In the genomic region with DNA sequence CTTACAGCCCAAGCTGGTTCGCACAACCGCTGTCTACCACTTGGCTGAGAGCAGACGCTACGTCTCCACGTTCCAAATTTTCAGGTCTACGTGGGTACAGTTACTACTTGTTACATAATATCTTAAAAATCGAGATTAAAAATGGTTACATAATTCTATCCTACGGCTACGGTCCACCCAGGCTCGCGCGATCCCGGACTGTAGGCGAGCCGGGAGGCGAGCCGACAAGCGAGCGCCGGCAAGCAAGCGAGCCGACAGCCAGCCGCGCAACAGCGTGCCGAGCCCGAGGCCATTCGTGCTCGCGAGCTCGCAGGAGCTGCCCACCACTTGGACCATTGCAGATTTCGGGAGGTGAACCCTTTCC, we compare ENCODE assay signal across 9 mouse cellular contexts. TPM values are rescaled to one million over a fixed set of nuclear protein-coding genes. Genes with fewer than 3 reads are reported as not detected.
DNase-seq lines count a peak whose midpoint lies in the region; ATAC-seq and TF ChIP-seq lines count a peak whose summit lies in the region.
"Had no signal": no experiment of that assay in that cellular context is flagged by ENCODE, and none has a peak within 500 bp of the region (broad histone marks: within the 10 kb centered on the region; RNA-seq: fewer than 3 reads in every experiment).

No protein-coding gene starts in this region.

- no peak for TF ChIP-seq CTCF in E14TG2a.4 (conservative IDR thresholded peaks at IDR 0.05; ENCODE audit: low read length)
- TF ChIP-seq CTCF in thymus, adult 2 months (IDR thresholded peaks at IDR 0.05; ENCODE audit: borderline replicate concordance, control insufficient read depth, extremely low read depth, insufficient read depth, low read length, poor library complexity) = no peak

- DNase-seq in heart, postnatal 25 days (ENCODE audit: low spot score) = no peak
- no peak for DNase-seq in liver, embryonic 13.5 days
- DNase-seq in thymus, adult 2 months = no peak
- no peak for DNase-seq in urinary bladder, postnatal 14 days (ENCODE audit: low spot score)

- peaks cover 9% of the 10 kb centered on the region for H3K9me3 ChIP-seq in heart, embryonic 11.5 days (replicated peaks; ENCODE audit: control insufficient read depth, low read length)
- H3K9me3 ChIP-seq in E14TG2a.4 (ENCODE audit: low read length) = peaks cover 73% of the 10 kb centered on the region
- peaks cover 13% of the 10 kb centered on the region; the same call in 1 of the 2 replicates for H3K9me3 ChIP-seq in forebrain, embryonic 15.5 days
- peaks cover 18% of the 10 kb centered on the region for H3K9me3 ChIP-seq in liver, embryonic 13.5 days (replicated peaks)

- 47% methylated on average over 32 of the region's 32 CpGs for WGBS in heart, embryonic 11.5 days (ENCODE audit: insufficient replicate concordance)
- 58% methylated on average over 32 of the region's 32 CpGs for WGBS in forebrain, embryonic 15.5 days
- WGBS in liver, embryonic 13.5 days (ENCODE audit: insufficient replicate concordance) = 54% methylated on average over 32 of the region's 32 CpGs
- 52% methylated on average over 32 of the region's 32 CpGs for WGBS in thymus, adult 2 months

- peaks cover 72% of the 10 kb centered on the region for H3K27me3 ChIP-seq in heart, embryonic 11.5 days (ENCODE audit: control insufficient read depth, insufficient read depth, low read length)
- H3K27me3 ChIP-seq in E14TG2a.4 (ENCODE audit: insufficient read depth, low read length) = peaks cover 93% of the 10 kb centered on the region
- H3K27me3 ChIP-seq in forebrain, embryonic 15.5 days = peaks cover 67% of the 10 kb centered on the region
- H3K27me3 ChIP-seq in liver, embryonic 13.5 days = peaks cover 84% of the 10 kb centered on the region
- H3K27me3 ChIP-seq in thymus, adult 2 months (ENCODE audit: control insufficient read depth, insufficient read depth, low read length) = no peaks in the 10 kb centered on the region; the same call in 1 of the 2 replicates
- H3K27me3 ChIP-seq: CH12.LX had no signal

- no peaks in the 10 kb centered on the region for H3K4me1 ChIP-seq in heart, embryonic 11.5 days (ENCODE audit: control insufficient read depth, insufficient read depth, low read length)
- peaks cover 8% of the 10 kb centered on the region; the same call in 1 of the 2 replicates for H3K4me1 ChIP-seq in E14TG2a.4 (replicated peaks; ENCODE audit: low read depth, low read length)
- 0 out of 2 replicates have a peak, but pooled peaks cover 3% of the 10 kb centered on the region for H3K4me1 ChIP-seq in forebrain, embryonic 15.5 days
- H3K4me1 ChIP-seq in liver, embryonic 13.5 days (replicated peaks) = peaks cover 2% of the 10 kb centered on the region; the same call in 1 of the 2 replicates
- H3K4me1 ChIP-seq in thymus, adult 2 months (replicated peaks; ENCODE audit: control insufficient read depth, insufficient read depth, low read length) = peaks cover 2% of the 10 kb centered on the region; the same call in 1 of the 2 replicates

- intact Hi-C loops in heart, postnatal 25 days (cut with DNase I) = loop anchor here (1.0 to 2.0 kb wide), 2 partner anchors 266 to 333 kb away; no protein-coding TSS in a partner anchor

- H3K27ac ChIP-seq in heart, embryonic 11.5 days (ENCODE audit: low read depth, low read length) = no peak overlapping the region
- H3K27ac ChIP-seq in forebrain, embryonic 15.5 days (replicated peaks) = no peak overlapping the region
- H3K27ac ChIP-seq in liver, embryonic 13.5 days = no peak overlapping the region
- no peak overlapping the region for H3K27ac ChIP-seq in thymus, adult 2 months (ENCODE audit: control insufficient read depth, insufficient read depth, low read length)

- no peak overlapping the region for H3K4me2 ChIP-seq in heart, embryonic 11.5 days
- peak overlapping the region; percentile 58 for H3K4me2 ChIP-seq in forebrain, embryonic 15.5 days (replicated peaks)
- no peak overlapping the region for H3K4me2 ChIP-seq in liver, embryonic 13.5 days

- no peak for TF ChIP-seq POLR2A in thymus, adult 2 months (IDR thresholded peaks at IDR 0.05; ENCODE audit: control insufficient read depth, extremely low read depth, insufficient read depth, low read length, poor library complexity)

- no peak overlapping the region for H3K4me3 ChIP-seq in heart, embryonic 11.5 days (ENCODE audit: low read depth, low read length)
- peak overlapping the region; percentile 68 for H3K4me3 ChIP-seq in E14TG2a.4 (replicated peaks; ENCODE audit: low read length)
- peak overlapping the region; percentile 42 for H3K4me3 ChIP-seq in forebrain, embryonic 15.5 days
- H3K4me3 ChIP-seq in liver, embryonic 13.5 days (replicated peaks) = no peak overlapping the region
- H3K4me3 ChIP-seq in thymus, adult 2 months (ENCODE audit: control insufficient read depth, insufficient read depth, low read length) = no peak overlapping the region

- H3K36me3 ChIP-seq in heart, embryonic 11.5 days (ENCODE audit: control insufficient read depth, insufficient read depth, low read length) = peaks cover 37% of the 10 kb centered on the region
- no peaks in the 10 kb centered on the region for H3K36me3 ChIP-seq in E14TG2a.4 (ENCODE audit: insufficient read depth, low read length)
- H3K36me3 ChIP-seq in forebrain, embryonic 15.5 days = peaks cover 7% of the 10 kb centered on the region
- H3K36me3 ChIP-seq in liver, embryonic 13.5 days = peaks cover 45% of the 10 kb centered on the region
- H3K36me3 ChIP-seq in thymus, adult 2 months (ENCODE audit: control insufficient read depth, insufficient read depth, low read length) = no peaks in the 10 kb centered on the region

- H3K9ac ChIP-seq in heart, embryonic 11.5 days (ENCODE audit: low read depth, low read length) = no peak overlapping the region
- H3K9ac ChIP-seq in forebrain, embryonic 15.5 days (replicated peaks) = 0 out of 2 replicates have a peak overlapping the region, but pooled peaks have one; percentile 13
- no peak overlapping the region for H3K9ac ChIP-seq in liver, embryonic 13.5 days

- ATAC-seq in heart, embryonic 11.5 days (replicated peaks; ENCODE audit: insufficient number of reproducible peaks, low FRiP score, low TSS enrichment) = peak; percentile 47; the same call in 1 of the 2 replicates
- ATAC-seq in forebrain, embryonic 15.5 days (replicated peaks) = peak; percentile 65
- peak; percentile 35; the same call in 1 of the 2 replicates for ATAC-seq in liver, embryonic 13.5 days (ENCODE audit: low read depth)
- ATAC-seq in CD4-positive, CD25-positive, alpha-beta regulatory T cell, adult 4 months = no peak

RNA-seq across cellular contexts. Expression of gene Grb10, which starts 13.1 kb away (rescaled TPM):
- polyA plus RNA-seq in heart, embryonic 11.5 days (2014; fragmentation: Nextera tagmentation; extraction: Ambion mirVana) = 263 and 402 TPM in 2 replicates
- 100 to 1,000 TPM; 103 to 108 TPM for total RNA-seq in heart, postnatal 25 days (2021)
- 97.9 and 99.1 TPM in 2 replicates for polyA plus RNA-seq in forebrain, embryonic 15.5 days (2015; fragmentation: Nextera tagmentation; extraction: Ambion mirVana)
- 115 and 156 TPM in 2 replicates for polyA plus RNA-seq in liver, embryonic 13.5 days (2015; fragmentation: Nextera tagmentation; extraction: Ambion mirVana)
- polyA plus RNA-seq in thymus, adult 2 months (2012; rRNA removed) = 4.7 and 5.8 TPM in 2 replicates
- under 1 TPM in 1 of 2 experiments, not detected in 1; 0.20 TPM for polyA plus RNA-seq in CD4-positive, CD25-positive, alpha-beta regulatory T cell, adult 4 months (2017; shearing (Covaris generic))

Comparison
In these comparisons a context has a peak if more than half of its experiments do, and no peak if none do; other contexts are left out.
1. H3K4me3 ChIP-seq: peak in E14TG2a.4 (single experiment) and forebrain, embryonic 15.5 days (single experiment); none in heart, embryonic 11.5 days (single experiment), liver, embryonic 13.5 days (single experiment) and thymus, adult 2 months (single experiment).
2. RNA of gene Grb10, which starts 13.1 kb away (polyA plus RNA-seq): 263 to 402 TPM in heart, embryonic 11.5 days, 115 to 156 TPM in liver, embryonic 13.5 days and 97.9 to 99.1 TPM in forebrain, embryonic 15.5 days; 4.7 to 5.8 TPM in thymus, adult 2 months and 0.20 TPM in CD4-positive, CD25-positive, alpha-beta regulatory T cell, adult 4 months; every median in the first group is over 10 times any median in the second.